Mouse (Mus musculus): ENCODE measurements around the gene Anp32e.
A peak's percentile ranks its signal among the peaks of the same experiment; 100 is the strongest.
"Not testable (repeated sequence)": the region's sequence is repeated elsewhere in the genome, so short reads cannot be mapped to it uniquely, and the experiment has no call there.

The Anp32e gene

GRCm38 (mm10) chr3:95928658-95929503 lies at the start of gene Anp32e:
TSS of gene Anp32e (plus strand) at chr3:95929246.
- DNase-seq: peak; percentile 98

- DNase-seq: peak; percentile 98
These were observed 46.8 kb upstream of the Anp32e start, which contains the start of gene Ciart for GRCm38 (mm10) chr3:95881979-95882815. TSS of gene Ciart (minus strand) at chr3:95882251.

- peak; percentile 94 for DNase-seq
These were observed 46.1 kb upstream of the Anp32e start for GRCm38 (mm10) chr3:95882816-95883425.

- no peak for DNase-seq
These were observed 44.6 kb upstream of the Anp32e start for GRCm38 (mm10) chr3:95884400-95884799.

GRCm38 (mm10) chr3:95887596-95887995 lies 41.5 kb upstream of the Anp32e start:
- DNase-seq: no peak

GRCm38 (mm10) chr3:95889664-95890063 lies 39.4 kb upstream of the Anp32e start:
- DNase-seq: no peak

GRCm38 (mm10) chr3:95891211-95892065 lies 37.6 kb upstream of the Anp32e start, which contains the start of gene BC028528:
TSS of gene BC028528 (minus strand) at chr3:95892005.
- DNase-seq: peak; percentile 83

GRCm38 (mm10) chr3:95892066-95893052 lies 36.7 kb upstream of the Anp32e start:
- peak; percentile 70 for DNase-seq

- peak; percentile 77 for DNase-seq
These were observed 35.9 kb upstream of the Anp32e start for GRCm38 (mm10) chr3:95893126-95893525.

GRCm38 (mm10) chr3:95893606-95894316 lies 35.3 kb upstream of the Anp32e start, which contains the start of gene Aph1a:
TSS of gene Aph1a (plus strand) at chr3:95893969.
- DNase-seq: peak; percentile 99

GRCm38 (mm10) chr3:95894317-95895160 lies 34.5 kb upstream of the Anp32e start:
- peak; percentile 87 for DNase-seq

- DNase-seq: not testable (repeated sequence)
These were observed 33.5 kb upstream of the Anp32e start for GRCm38 (mm10) chr3:95895501-95895900.

GRCm38 (mm10) chr3:95899800-95900524 lies 29.1 kb upstream of the Anp32e start:
- no peak for DNase-seq

GRCm38 (mm10) chr3:95901616-95902372 lies 27.3 kb upstream of the Anp32e start:
- no peak for DNase-seq

- no peak for DNase-seq
These were observed 26.7 kb upstream of the Anp32e start for GRCm38 (mm10) chr3:95902373-95902625.

- DNase-seq: no peak
These were observed 26.4 kb upstream of the Anp32e start for GRCm38 (mm10) chr3:95902643-95903042.

- DNase-seq: no peak
These were observed 25.1 kb upstream of the Anp32e start for GRCm38 (mm10) chr3:95903753-95904502.
